Mouse (Mus musculus) layer of hippocampus, adult 2 months (tissue): Measurements from ENCODE around the gene Hmgcs2. TPM values are rescaled to one million over a fixed set of nuclear protein-coding genes. Genes with fewer than 3 reads are reported as not detected.
A peak's percentile ranks its signal among the peaks of the same experiment; 100 is the strongest.

Source experiments
- DNase-seq, 2 experiments: peaks; one replicate each; pipeline ENCODE4 v3.0.0; 2022; ENCODE audit warnings: low spot score in 2 of 2
- H3K27ac ChIP-seq: fragments of 200-600 bp; 2 replicates; pipeline ENCODE4 v1.8.1; 2022
- H3K4me3 ChIP-seq: fragments of 200-600 bp; 2 replicates; pipeline ENCODE4 v1.8.1; 2022; ENCODE audit warnings: mild to moderate bottlenecking
- CTCF ChIP-seq: fragments of 200-600 bp; conservative IDR thresholded peaks from 2 replicates; pipeline ENCODE4 v1.8.1; 2022; ENCODE audit warnings: antibody characterized with exemption, mild to moderate bottlenecking, moderate library complexity
- total RNA-seq, 2 experiments: library from RNA; stranded (reverse); gene quantifications; 2 replicates each; pipeline ENCODE4 v1.2.3; 2021

Gene Hmgcs2
- total RNA-seq, 2 experiments from 2014 or later = 8.3 to 10.3 TPM

- TF ChIP-seq CTCF = peak; percentile 12; the same call in 1 of the 2 replicates
Measured at GRCm38 (mm10) chr3:98254656-98255583, 25.3 kb upstream of the Hmgcs2 start.

GRCm38 (mm10) chr3:98258723-98259122 is 21.5 kb upstream of the Hmgcs2 start:
- no peak for TF ChIP-seq CTCF
- Histone ChIP-seq H3K27ac (peak overlapping the region; percentile 76), H3K4me3 (no peak overlapping the region)
- no peak for DNase-seq

More at GRCm38 (mm10) chr3:98254656-98255583, 25.3 kb upstream of the Hmgcs2 start:
- no peak for DNase-seq
- H3K27ac ChIP-seq = peak overlapping the region; percentile 46; the same call in 1 of the 2 replicates
- no peak overlapping the region for H3K4me3 ChIP-seq

GRCm38 (mm10) chr3:98259271-98259751 is 20.9 kb upstream of the Hmgcs2 start:
- DNase-seq = peak; percentile 19 to 51
- TF ChIP-seq CTCF = no peak
- H3K27ac ChIP-seq = peak overlapping the region; percentile 76
- no peak overlapping the region for H3K4me3 ChIP-seq

GRCm38 (mm10) chr3:98260534-98260933 is 19.7 kb upstream of the Hmgcs2 start:
- DNase-seq = no peak
- Histone ChIP-seq H3K4me3 (no peak overlapping the region), H3K27ac (no peak overlapping the region)
- no peak for TF ChIP-seq CTCF

GRCm38 (mm10) chr3:98261415-98261814 is 18.8 kb upstream of the Hmgcs2 start:
- TF ChIP-seq CTCF = no peak
- Histone ChIP-seq H3K4me3 (no peak overlapping the region), H3K27ac (no peak overlapping the region)
- no peak for DNase-seq

- no peak for DNase-seq
- TF ChIP-seq CTCF = no peak
- Histone ChIP-seq H3K4me3 (no peak overlapping the region), H3K27ac (no peak overlapping the region)
Measured at GRCm38 (mm10) chr3:98262133-98262532, 18.1 kb upstream of the Hmgcs2 start.

- Histone ChIP-seq H3K27ac (peak overlapping the region; percentile 61), H3K4me3 (no peak overlapping the region)
- TF ChIP-seq CTCF = no peak
- peak in 1 of 2 experiments; percentile 18 for DNase-seq
Measured at GRCm38 (mm10) chr3:98267249-98267651, 13.0 kb upstream of the Hmgcs2 start.

GRCm38 (mm10) chr3:98273623-98274398 is 6.4 kb upstream of the Hmgcs2 start:
- no peak for TF ChIP-seq CTCF

GRCm38 (mm10) chr3:98279682-98280081 is 553 bp upstream of the Hmgcs2 start:
- Histone ChIP-seq H3K4me3 (no peak overlapping the region), H3K27ac (peak overlapping the region; percentile 6; the same call in 1 of the 2 replicates)
- DNase-seq = no peak
- TF ChIP-seq CTCF = no peak

More at GRCm38 (mm10) chr3:98273623-98274398, 6.4 kb upstream of the Hmgcs2 start:
- H3K27ac ChIP-seq = no peak overlapping the region
- no peak overlapping the region for H3K4me3 ChIP-seq
- no peak for DNase-seq

- Histone ChIP-seq H3K4me3 (peak overlapping the region; percentile 43), H3K27ac (peak overlapping the region; percentile 54; the same call in 1 of the 2 replicates)
- peak; percentile 99 for TF ChIP-seq CTCF
- peak; percentile 47 to 53 for DNase-seq
Measured at GRCm38 (mm10) chr3:98280933-98281678, 871 bp downstream of the Hmgcs2 start.

GRCm38 (mm10) chr3:98282422-98282821 is 2.2 kb downstream of the Hmgcs2 start:
- TF ChIP-seq CTCF = no peak

GRCm38 (mm10) chr3:98283205-98283604 is 3.0 kb downstream of the Hmgcs2 start:
- H3K27ac ChIP-seq = no peak overlapping the region
- no peak for DNase-seq
- H3K4me3 ChIP-seq = no peak overlapping the region
- TF ChIP-seq CTCF = no peak

More at GRCm38 (mm10) chr3:98282422-98282821, 2.2 kb downstream of the Hmgcs2 start:
- Histone ChIP-seq H3K4me3 (no peak overlapping the region), H3K27ac (no peak overlapping the region)
- no peak for DNase-seq
